Comparison of ENCODE assay signal across 10 mouse cellular contexts in the genomic region with DNA sequence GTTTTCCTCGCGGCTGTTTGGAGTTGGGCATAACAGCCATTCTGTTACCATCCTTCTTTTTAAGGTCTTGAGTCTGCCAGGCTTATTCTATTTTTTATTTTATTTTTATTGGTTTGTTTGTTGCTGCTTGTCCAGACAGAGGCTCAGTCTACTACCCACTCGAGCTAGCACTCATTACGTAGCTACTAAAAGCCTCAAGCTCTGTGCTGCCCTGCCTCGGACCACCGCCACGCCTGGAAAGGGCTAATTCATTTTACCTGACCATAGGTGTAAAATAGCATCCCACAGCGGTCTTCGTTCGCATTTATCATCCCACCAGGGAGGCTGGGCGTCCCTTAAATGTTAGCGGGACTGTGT. TPM values are rescaled to one million over a fixed set of nuclear protein-coding genes. Genes with fewer than 3 reads are reported as not detected.
DNase-seq lines count a peak whose midpoint lies in the region; ATAC-seq and TF ChIP-seq lines count a peak whose summit lies in the region.
"Had no signal": no experiment of that assay in that cellular context is flagged by ENCODE, and none has a peak within 500 bp of the region (broad histone marks: within the 10 kb centered on the region; RNA-seq: fewer than 3 reads in every experiment).

No protein-coding gene starts in this region.

- H3K27me3 ChIP-seq in kidney, embryonic 15.5 days = no peaks in the 10 kb centered on the region
- H3K27me3 ChIP-seq in embryonic facial prominence, embryonic 13.5 days = no peaks in the 10 kb centered on the region
- H3K27me3 ChIP-seq in intestine, embryonic 15.5 days (replicated peaks) = no peaks in the 10 kb centered on the region
- H3K27me3 ChIP-seq in midbrain, postnatal 0 days (ENCODE audit: insufficient read depth, low read length) = no peaks in the 10 kb centered on the region

- peak overlapping the region; percentile 92 for H3K4me2 ChIP-seq in kidney, embryonic 15.5 days
- H3K4me2 ChIP-seq in embryonic facial prominence, embryonic 13.5 days = peak overlapping the region; percentile 93
- H3K4me2 ChIP-seq in intestine, embryonic 15.5 days (replicated peaks) = peak overlapping the region; percentile 95
- H3K4me2 ChIP-seq in midbrain, postnatal 0 days (ENCODE audit: low read depth, low read length, poor library complexity, severe bottlenecking) = peak overlapping the region; percentile 87

- peaks cover 17% of the 10 kb centered on the region for H3K4me1 ChIP-seq in kidney, embryonic 15.5 days
- H3K4me1 ChIP-seq in embryonic facial prominence, embryonic 13.5 days = peaks cover 11% of the 10 kb centered on the region
- peaks cover 2% of the 10 kb centered on the region for H3K4me1 ChIP-seq in intestine, embryonic 15.5 days (replicated peaks)
- 0 out of 2 replicates have a peak, but pooled peaks cover 3% of the 10 kb centered on the region for H3K4me1 ChIP-seq in midbrain, postnatal 0 days (ENCODE audit: insufficient read depth, low read length)

- H3K36me3 ChIP-seq in kidney, embryonic 15.5 days = no peaks in the 10 kb centered on the region
- no peaks in the 10 kb centered on the region for H3K36me3 ChIP-seq in embryonic facial prominence, embryonic 13.5 days
- H3K36me3 ChIP-seq in intestine, embryonic 15.5 days = no peaks in the 10 kb centered on the region
- no peaks in the 10 kb centered on the region for H3K36me3 ChIP-seq in midbrain, postnatal 0 days (ENCODE audit: insufficient read depth, low read length)

- 13% methylated on average over 12 of the region's 12 CpGs for WGBS in kidney, embryonic 15.5 days
- WGBS in embryonic facial prominence, embryonic 13.5 days = 11% methylated on average over 12 of the region's 12 CpGs
- WGBS in intestine, embryonic 15.5 days = 19% methylated on average over 12 of the region's 12 CpGs
- WGBS in midbrain, postnatal 0 days = 10% methylated on average over 12 of the region's 12 CpGs

- peak overlapping the region; percentile 51 for H3K4me3 ChIP-seq in kidney, embryonic 15.5 days (replicated peaks)
- H3K4me3 ChIP-seq in embryonic facial prominence, embryonic 13.5 days = peak overlapping the region; percentile 54
- peak overlapping the region; percentile 49 for H3K4me3 ChIP-seq in intestine, embryonic 15.5 days (replicated peaks)
- peak overlapping the region; percentile 46 for H3K4me3 ChIP-seq in midbrain, postnatal 0 days (ENCODE audit: low read depth, low read length)

- H3K27ac ChIP-seq in kidney, embryonic 15.5 days = no peak overlapping the region
- H3K27ac ChIP-seq in embryonic facial prominence, embryonic 13.5 days = no peak overlapping the region
- no peak overlapping the region for H3K27ac ChIP-seq in intestine, embryonic 15.5 days
- 0 out of 2 replicates have a peak overlapping the region, but pooled peaks have one; percentile 32 for H3K27ac ChIP-seq in midbrain, postnatal 0 days (ENCODE audit: low read depth, low read length)

- no peak for TF ChIP-seq CTCF in midbrain, postnatal 0 days (IDR thresholded peaks at IDR 0.05)

- no peak for DNase-seq in kidney, adult 11 months
- DNase-seq in midbrain, postnatal 0 days (ENCODE audit: low spot score) = no peak
- no peak for DNase-seq in right cerebral cortex, adult 18-20 months
- no peak for DNase-seq in adrenal gland, postnatal 25 days
- DNase-seq: heart, adult 18-20 months; left cerebral cortex, postnatal 4 days had no signal

- no peak for ATAC-seq in kidney, embryonic 15.5 days (replicated peaks; ENCODE audit: low FRiP score)
- ATAC-seq in embryonic facial prominence, embryonic 13.5 days (ENCODE audit: insufficient number of reproducible peaks, insufficient read depth, low FRiP score, low TSS enrichment, low read depth) = no peak
- no peak for ATAC-seq in intestine, embryonic 15.5 days
- ATAC-seq in midbrain, postnatal 0 days (ENCODE audit: low FRiP score) = peak; percentile 50; the same call in 1 of the 2 replicates
- ATAC-seq in cerebellum, adult (ENCODE audit: insufficient number of reproducible peaks, low FRiP score, low TSS enrichment) = no peak

- H3K9ac ChIP-seq in kidney, embryonic 15.5 days = 0 out of 2 replicates have a peak overlapping the region, but pooled peaks have one; percentile 55
- H3K9ac ChIP-seq in embryonic facial prominence, embryonic 13.5 days = peak overlapping the region; percentile 77
- peak overlapping the region; percentile 63; the same call in 1 of the 2 replicates for H3K9ac ChIP-seq in intestine, embryonic 15.5 days
- peak overlapping the region; percentile 69 for H3K9ac ChIP-seq in midbrain, postnatal 0 days (replicated peaks; ENCODE audit: low read length, poor library complexity, severe bottlenecking)

- no peaks in the 10 kb centered on the region for H3K9me3 ChIP-seq in kidney, embryonic 15.5 days (replicated peaks)
- H3K9me3 ChIP-seq in embryonic facial prominence, embryonic 13.5 days = no peaks in the 10 kb centered on the region
- no peaks in the 10 kb centered on the region for H3K9me3 ChIP-seq in intestine, embryonic 15.5 days
- no peaks in the 10 kb centered on the region for H3K9me3 ChIP-seq in midbrain, postnatal 0 days (ENCODE audit: low read length)

RNA-seq across cellular contexts. Expression of a gene that starts 4.3 kb away (rescaled TPM):
- polyA plus RNA-seq in kidney, embryonic 15.5 days (2015; fragmentation: Nextera tagmentation; extraction: Ambion mirVana) = 4.7 and 5.4 TPM in 2 replicates
- polyA plus RNA-seq in embryonic facial prominence, embryonic 13.5 days (2015; fragmentation: Nextera tagmentation; extraction: Ambion mirVana) = 7.2 and 7.5 TPM in 2 replicates
- polyA plus RNA-seq in intestine, embryonic 15.5 days (2015; fragmentation: Nextera tagmentation; extraction: Ambion mirVana) = 7.9 and 8.9 TPM in 2 replicates
- total RNA-seq in midbrain, postnatal 0 days (2014; rRNA removed) = 4.4 and 10.0 TPM in 2 replicates
- 4.0 and 4.2 TPM in 2 replicates for polyA plus RNA-seq in midbrain, postnatal 0 days (2015; fragmentation: Nextera tagmentation; extraction: Ambion mirVana)
- total RNA-seq in adrenal gland, postnatal 25 days (2021) = 3.0 and 3.3 TPM in 2 replicates

RNA-seq across cellular contexts. Expression of a gene that starts 7.7 kb away (rescaled TPM):
- polyA plus RNA-seq in kidney, embryonic 15.5 days (2015; fragmentation: Nextera tagmentation; extraction: Ambion mirVana) = 41.2 and 48.5 TPM in 2 replicates
- polyA plus RNA-seq in embryonic facial prominence, embryonic 13.5 days (2015; fragmentation: Nextera tagmentation; extraction: Ambion mirVana) = 64.3 and 67.4 TPM in 2 replicates
- 26.5 and 32.4 TPM in 2 replicates for polyA plus RNA-seq in intestine, embryonic 15.5 days (2015; fragmentation: Nextera tagmentation; extraction: Ambion mirVana)
- total RNA-seq in midbrain, postnatal 0 days (2014; rRNA removed) = 34.1 and 40.3 TPM in 2 replicates
- 22.7 and 26.3 TPM in 2 replicates for polyA plus RNA-seq in midbrain, postnatal 0 days (2015; fragmentation: Nextera tagmentation; extraction: Ambion mirVana)
- 31.2 and 32.7 TPM in 2 replicates for total RNA-seq in adrenal gland, postnatal 25 days (2021)

RNA-seq across cellular contexts. Expression of a gene that starts 24.1 kb away (rescaled TPM):
- 307 and 315 TPM in 2 replicates for polyA plus RNA-seq in kidney, embryonic 15.5 days (2015; fragmentation: Nextera tagmentation; extraction: Ambion mirVana)
- 263 and 298 TPM in 2 replicates for polyA plus RNA-seq in embryonic facial prominence, embryonic 13.5 days (2015; fragmentation: Nextera tagmentation; extraction: Ambion mirVana)
- polyA plus RNA-seq in intestine, embryonic 15.5 days (2015; fragmentation: Nextera tagmentation; extraction: Ambion mirVana) = 232 and 236 TPM in 2 replicates
- 166 and 183 TPM in 2 replicates for total RNA-seq in midbrain, postnatal 0 days (2014; rRNA removed)
- polyA plus RNA-seq in midbrain, postnatal 0 days (2015; fragmentation: Nextera tagmentation; extraction: Ambion mirVana) = 245 and 253 TPM in 2 replicates
- 203 and 258 TPM in 2 replicates for total RNA-seq in adrenal gland, postnatal 25 days (2021)

RNA-seq across cellular contexts. Expression of a gene that starts 40.0 kb away (rescaled TPM):
- polyA plus RNA-seq in kidney, embryonic 15.5 days (2015; fragmentation: Nextera tagmentation; extraction: Ambion mirVana) = 0.10 and 0.13 TPM in 2 replicates
- 0.08 and 2.4 TPM in 2 replicates for polyA plus RNA-seq in embryonic facial prominence, embryonic 13.5 days (2015; fragmentation: Nextera tagmentation; extraction: Ambion mirVana)
- 0.05 and 0.06 TPM in 2 replicates for polyA plus RNA-seq in intestine, embryonic 15.5 days (2015; fragmentation: Nextera tagmentation; extraction: Ambion mirVana)
- 0.09 TPM in 1 of 2 replicates, not detected in the other for total RNA-seq in midbrain, postnatal 0 days (2014; rRNA removed)
- not detected in 2 replicates for polyA plus RNA-seq in midbrain, postnatal 0 days (2015; fragmentation: Nextera tagmentation; extraction: Ambion mirVana)
- not detected in 2 replicates for total RNA-seq in adrenal gland, postnatal 25 days (2021)
- total RNA-seq: left cerebral cortex, postnatal 4 days had no signal

RNA-seq across cellular contexts. Expression of a gene that starts 42.5 kb away (rescaled TPM):
- polyA plus RNA-seq in kidney, embryonic 15.5 days (2015; fragmentation: Nextera tagmentation; extraction: Ambion mirVana) = 2.7 and 3.4 TPM in 2 replicates
- polyA plus RNA-seq in embryonic facial prominence, embryonic 13.5 days (2015; fragmentation: Nextera tagmentation; extraction: Ambion mirVana) = 3.3 and 3.4 TPM in 2 replicates
- 1.2 and 1.5 TPM in 2 replicates for polyA plus RNA-seq in intestine, embryonic 15.5 days (2015; fragmentation: Nextera tagmentation; extraction: Ambion mirVana)
- 1.7 and 2.4 TPM in 2 replicates for total RNA-seq in midbrain, postnatal 0 days (2014; rRNA removed)
- polyA plus RNA-seq in midbrain, postnatal 0 days (2015; fragmentation: Nextera tagmentation; extraction: Ambion mirVana) = 0.97 and 1.2 TPM in 2 replicates
- total RNA-seq in adrenal gland, postnatal 25 days (2021) = 2.1 and 2.9 TPM in 2 replicates
- total RNA-seq: left cerebral cortex, postnatal 4 days had no signal
